Mouse (Mus musculus) embryonic fibroblast, embryonic 13.5 days (primary cell): ENCODE results near the gene Fcgr1.

Experiments used
- CTCF ChIP-seq: IDR thresholded peaks from 2 replicates; pipeline ENCODE4 v1.5.1; 2011; ENCODE audit warnings: mild to moderate bottlenecking, control low read depth, low read length, moderate library complexity, borderline replicate concordance; ENCODE audit not compliant: insufficient read depth
- POLR2A ChIP-seq: IDR thresholded peaks from 2 replicates; pipeline ENCODE4 v1.6.1; 2011; ENCODE audit warnings: low read depth, mild to moderate bottlenecking, control low read depth, low read length, moderate library complexity

DNA sequence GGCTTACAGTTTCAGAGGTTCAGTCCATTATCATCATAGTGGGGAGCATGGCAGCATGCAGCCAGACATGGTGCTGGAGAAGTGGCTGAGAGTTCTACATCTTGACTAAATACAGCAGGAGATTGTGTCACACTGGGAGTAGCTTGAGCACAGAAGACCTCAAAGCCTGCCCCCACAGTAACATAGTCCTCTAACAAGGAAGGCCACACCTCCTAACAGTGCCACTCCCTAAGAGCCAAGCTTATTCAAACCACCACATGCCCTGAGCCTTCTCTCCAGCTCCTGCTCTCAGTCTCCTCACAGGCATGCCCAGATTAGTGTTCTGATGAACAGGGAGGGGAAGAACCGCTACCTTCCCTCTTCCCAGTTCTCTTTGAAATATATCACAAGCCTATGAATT is 42.9 kb upstream of the Fcgr1 start:
- TF ChIP-seq CTCF (no peak), POLR2A (no peak)
